Mouse (Mus musculus): ENCODE data around the gene Fam104a. TPM values are rescaled to one million over a fixed set of nuclear protein-coding genes. Genes with fewer than 3 reads are reported as not detected.

Gene Fam104a
- polyA plus RNA-seq, 1 experiment from 2014 or later: 49.9 TPM

DNA sequence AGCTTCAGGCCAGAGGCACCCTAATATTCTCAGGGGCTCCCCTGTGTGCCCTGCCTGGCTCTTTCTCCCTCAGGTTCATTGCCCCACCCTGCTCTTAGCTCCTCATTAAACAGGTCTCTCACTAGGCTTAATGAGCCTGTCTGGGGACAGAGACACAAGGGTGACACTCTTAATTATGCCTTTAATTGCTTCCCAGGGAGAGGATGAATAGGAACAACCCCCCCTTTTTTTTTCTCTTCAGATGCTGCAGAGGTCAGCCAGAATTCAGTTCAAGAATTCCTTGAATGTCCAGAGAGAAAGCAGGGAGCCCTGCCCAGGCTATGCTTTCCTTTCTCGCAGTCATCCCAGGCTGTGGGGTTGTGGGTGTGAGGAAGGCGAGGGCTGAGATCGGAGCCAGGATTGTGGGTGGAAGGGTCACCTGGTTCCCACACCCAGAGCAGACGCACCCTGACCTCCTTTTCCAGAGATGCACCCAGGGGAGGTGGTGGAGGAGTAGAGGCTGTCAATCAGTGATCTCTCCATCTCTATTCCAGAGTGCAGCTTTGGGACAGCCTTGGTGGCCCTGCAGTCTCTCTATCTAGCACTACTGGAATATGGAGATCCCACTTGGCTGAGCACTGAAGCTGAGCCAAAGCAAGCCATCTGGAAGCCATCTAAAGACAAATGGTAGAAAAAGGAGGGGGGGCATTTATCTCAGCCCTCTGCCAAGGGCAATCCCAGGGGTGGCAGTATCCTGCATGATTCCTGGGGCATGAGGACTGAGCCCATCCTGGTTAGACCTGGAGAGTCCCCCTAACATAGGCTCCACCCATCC, 41.5 kb upstream of the Fam104a start:
- Histone ChIP-seq H3K4me2 (replicated peaks; ENCODE audit: low read depth, low read length) (no peak overlapping the region), H3K9ac (ENCODE audit: low read depth, low read length) (no peak overlapping the region), H3K36me3 (ENCODE audit: control insufficient read depth, insufficient read depth, low read length) (peaks cover 28% of the 10 kb centered on the region), H3K9me3 (ENCODE audit: control insufficient read depth, low read length) (no peaks in the 10 kb centered on the region), H3K4me1 (replicated peaks; ENCODE audit: control insufficient read depth, insufficient read depth, low read length) (0 out of 2 replicates have a peak, but pooled peaks cover 2% of the 10 kb centered on the region), H3K27ac (ENCODE audit: low read depth, low read length) (no peak overlapping the region), H3K27me3 (ENCODE audit: control insufficient read depth, insufficient read depth, low read length) (no peaks in the 10 kb centered on the region), H3K4me3 (ENCODE audit: low read depth, low read length) (no peak overlapping the region)
- DNase-seq (ENCODE audit: low spot score): no peak
- 0 out of 2 replicates have a peak, but pooled peaks have one; percentile 19 for ATAC-seq (ENCODE audit: low FRiP score)
- 73% methylated on average over 4 of the region's 4 CpGs for WGBS

DNA sequence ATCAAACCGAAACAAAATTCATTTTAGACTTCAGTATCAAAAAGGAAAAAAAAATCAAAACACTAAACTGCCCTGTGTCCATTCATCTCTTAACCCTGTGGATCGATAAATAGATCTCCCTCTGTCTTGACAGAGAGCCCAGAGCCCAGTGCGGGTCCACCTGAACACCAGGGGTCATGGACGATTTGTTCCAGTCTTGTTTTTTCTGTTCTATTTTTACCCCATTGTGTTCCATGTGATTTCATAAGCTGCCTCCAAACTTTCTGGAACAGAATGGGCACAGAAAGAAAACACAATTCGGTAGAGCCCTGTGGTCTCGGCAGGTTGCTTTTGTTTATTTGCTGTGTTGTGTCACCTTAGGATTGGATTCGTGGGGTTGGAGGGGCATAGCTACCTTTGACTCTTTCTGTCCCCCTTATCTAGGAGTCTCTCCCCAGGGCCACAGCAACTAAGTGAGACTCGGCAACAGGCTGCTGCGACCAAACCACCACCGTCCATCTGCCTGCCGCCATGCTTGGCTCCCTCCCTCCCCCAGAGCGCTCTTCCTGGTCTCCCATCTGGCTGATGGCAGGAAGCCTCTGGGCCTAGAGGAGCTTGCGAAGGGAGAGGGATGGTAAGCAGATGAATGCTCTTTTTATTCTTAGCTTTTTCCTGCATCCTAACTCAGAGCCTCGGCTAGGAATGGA, 38.6 kb upstream of the Fam104a start:
- Histone ChIP-seq H3K4me1 (replicated peaks; ENCODE audit: control insufficient read depth, insufficient read depth, low read length) (0 out of 2 replicates have a peak, but pooled peaks cover 3% of the 10 kb centered on the region), H3K9me3 (ENCODE audit: control insufficient read depth, low read length) (no peaks in the 10 kb centered on the region), H3K27ac (ENCODE audit: low read depth, low read length) (no peak overlapping the region), H3K27me3 (ENCODE audit: control insufficient read depth, insufficient read depth, low read length) (no peaks in the 10 kb centered on the region), H3K4me3 (ENCODE audit: low read depth, low read length) (no peak overlapping the region), H3K4me2 (replicated peaks; ENCODE audit: low read depth, low read length) (no peak overlapping the region), H3K9ac (ENCODE audit: low read depth, low read length) (no peak overlapping the region), H3K36me3 (ENCODE audit: control insufficient read depth, insufficient read depth, low read length) (peaks cover 14% of the 10 kb centered on the region)
- DNase-seq (ENCODE audit: low spot score) (no peak), ATAC-seq (ENCODE audit: low FRiP score) (no peak)
- 66% methylated on average over 14 of the region's 14 CpGs for WGBS

DNA sequence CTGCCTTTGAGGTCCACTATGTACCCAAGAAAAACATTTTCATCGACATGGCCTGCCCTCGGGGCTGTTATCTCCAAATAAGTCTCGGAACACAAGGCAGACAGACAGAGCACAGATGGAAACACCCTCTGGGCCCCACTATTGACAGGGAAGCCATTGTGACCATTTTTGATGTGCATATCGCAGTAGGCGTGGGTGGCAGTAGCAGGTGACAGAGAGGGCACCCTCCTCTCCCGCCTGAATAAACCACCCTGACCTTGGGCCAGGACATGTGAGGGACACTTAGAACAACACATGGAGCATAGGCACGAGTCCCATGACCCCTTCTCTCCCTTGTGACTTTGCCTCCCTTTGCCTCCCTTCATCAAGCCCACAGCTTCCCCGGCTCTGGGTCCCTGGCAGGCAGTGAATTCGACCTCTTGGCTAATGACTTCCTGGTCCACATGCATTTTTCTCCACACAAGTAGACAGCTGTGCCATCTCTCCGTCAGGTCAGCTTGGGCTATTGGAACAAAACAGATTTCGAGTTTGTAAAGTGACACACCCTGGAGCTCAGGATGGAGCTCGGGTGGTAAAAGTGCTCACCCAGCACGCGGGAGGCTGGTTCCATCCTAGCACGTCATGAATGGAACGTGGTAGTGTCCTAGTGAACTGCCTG, 33.9 kb upstream of the Fam104a start:
- Histone ChIP-seq H3K27ac (ENCODE audit: low read depth, low read length) (no peak overlapping the region), H3K4me3 (ENCODE audit: low read depth, low read length) (no peak overlapping the region), H3K27me3 (ENCODE audit: control insufficient read depth, insufficient read depth, low read length) (no peaks in the 10 kb centered on the region), H3K36me3 (ENCODE audit: control insufficient read depth, insufficient read depth, low read length) (no peaks in the 10 kb centered on the region), H3K9me3 (ENCODE audit: control insufficient read depth, low read length) (no peaks in the 10 kb centered on the region), H3K4me1 (replicated peaks; ENCODE audit: control insufficient read depth, insufficient read depth, low read length) (0 out of 2 replicates have a peak, but pooled peaks cover 3% of the 10 kb centered on the region), H3K9ac (ENCODE audit: low read depth, low read length) (no peak overlapping the region), H3K4me2 (replicated peaks; ENCODE audit: low read depth, low read length) (no peak overlapping the region)
- no peak for DNase-seq (ENCODE audit: low spot score)
- WGBS: 54% methylated on average over 16 of the region's 16 CpGs
- ATAC-seq (ENCODE audit: low FRiP score): no peak

DNA sequence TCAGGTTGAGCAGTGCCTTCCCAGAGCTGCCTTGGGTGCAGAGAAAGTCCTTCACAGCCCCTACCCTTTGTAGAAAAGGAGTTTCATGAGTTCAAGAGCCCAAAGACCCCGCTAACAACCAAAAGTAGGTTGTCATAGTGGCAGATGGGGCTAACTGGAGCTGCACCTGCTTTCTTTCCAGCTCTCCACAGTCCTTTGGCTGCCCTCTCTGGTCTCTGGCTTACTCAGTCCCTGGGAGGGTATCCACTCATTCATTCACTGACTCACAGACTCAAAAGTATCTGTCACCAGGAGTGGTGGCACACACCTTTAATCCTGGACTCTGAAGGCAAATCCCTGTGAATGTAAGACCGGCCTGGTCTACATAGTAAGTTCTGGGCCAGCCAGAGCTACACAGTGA, 32.2 kb upstream of the Fam104a start:
- 90% methylated on average over 2 of the region's 2 CpGs for WGBS
- ATAC-seq (ENCODE audit: low FRiP score) (no peak), DNase-seq (ENCODE audit: low spot score) (no peak)
- no peak overlapping the region for H3K27ac ChIP-seq (ENCODE audit: low read depth, low read length)
- no peak overlapping the region for H3K9ac ChIP-seq (ENCODE audit: low read depth, low read length)
- no peak overlapping the region for H3K4me2 ChIP-seq (replicated peaks; ENCODE audit: low read depth, low read length)
- H3K9me3 ChIP-seq (ENCODE audit: control insufficient read depth, low read length): no peaks in the 10 kb centered on the region
- no peaks in the 10 kb centered on the region for H3K27me3 ChIP-seq (ENCODE audit: control insufficient read depth, insufficient read depth, low read length)
- no peaks in the 10 kb centered on the region for H3K36me3 ChIP-seq (ENCODE audit: control insufficient read depth, insufficient read depth, low read length)
- H3K4me1 ChIP-seq (replicated peaks; ENCODE audit: control insufficient read depth, insufficient read depth, low read length): 0 out of 2 replicates have a peak, but pooled peaks cover 3% of the 10 kb centered on the region
- no peak overlapping the region for H3K4me3 ChIP-seq (ENCODE audit: low read depth, low read length)

DNA sequence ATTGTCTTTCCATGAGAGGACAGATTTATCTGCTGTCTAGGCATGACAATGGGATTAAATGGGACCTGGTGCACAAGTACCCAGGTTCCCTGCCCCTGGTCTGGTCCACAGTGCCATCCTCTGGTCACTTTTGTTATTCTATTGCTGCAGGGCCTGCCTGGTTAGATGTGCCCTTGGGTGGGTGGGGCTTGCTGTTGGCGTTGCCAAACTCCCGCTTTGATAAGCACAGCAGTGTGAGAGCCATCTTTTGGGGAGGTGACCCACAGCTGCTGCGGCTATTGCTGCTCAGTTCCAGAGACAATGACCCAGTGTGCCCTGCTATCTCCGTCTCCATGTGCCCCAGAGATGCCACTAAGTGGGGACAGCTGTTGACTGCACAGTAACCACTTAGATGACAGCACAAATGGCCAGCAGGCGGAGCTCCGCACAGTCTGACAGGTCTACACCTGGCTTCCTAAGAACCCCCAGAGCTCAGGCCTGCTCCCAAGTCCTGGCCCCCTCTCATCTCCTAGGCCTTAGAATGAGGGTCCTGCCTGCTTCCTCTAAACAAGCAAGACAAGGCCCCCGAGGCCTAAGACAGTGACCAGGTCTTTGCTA, 31.2 kb upstream of the Fam104a start:
- no peak overlapping the region for H3K4me2 ChIP-seq (replicated peaks; ENCODE audit: low read depth, low read length)
- H3K27ac ChIP-seq (ENCODE audit: low read depth, low read length): no peak overlapping the region
- H3K4me1 ChIP-seq (replicated peaks; ENCODE audit: control insufficient read depth, insufficient read depth, low read length): peaks cover 10% of the 10 kb centered on the region
- no peaks in the 10 kb centered on the region for H3K9me3 ChIP-seq (ENCODE audit: control insufficient read depth, low read length)
- DNase-seq (ENCODE audit: low spot score): no peak
- H3K9ac ChIP-seq (ENCODE audit: low read depth, low read length): no peak overlapping the region
- ATAC-seq (ENCODE audit: low FRiP score): no peak
- 63% methylated on average over 7 of the region's 7 CpGs for WGBS
- no peaks in the 10 kb centered on the region for H3K27me3 ChIP-seq (ENCODE audit: control insufficient read depth, insufficient read depth, low read length)
- no peak overlapping the region for H3K4me3 ChIP-seq (ENCODE audit: low read depth, low read length)
- no peaks in the 10 kb centered on the region for H3K36me3 ChIP-seq (ENCODE audit: control insufficient read depth, insufficient read depth, low read length)

DNA sequence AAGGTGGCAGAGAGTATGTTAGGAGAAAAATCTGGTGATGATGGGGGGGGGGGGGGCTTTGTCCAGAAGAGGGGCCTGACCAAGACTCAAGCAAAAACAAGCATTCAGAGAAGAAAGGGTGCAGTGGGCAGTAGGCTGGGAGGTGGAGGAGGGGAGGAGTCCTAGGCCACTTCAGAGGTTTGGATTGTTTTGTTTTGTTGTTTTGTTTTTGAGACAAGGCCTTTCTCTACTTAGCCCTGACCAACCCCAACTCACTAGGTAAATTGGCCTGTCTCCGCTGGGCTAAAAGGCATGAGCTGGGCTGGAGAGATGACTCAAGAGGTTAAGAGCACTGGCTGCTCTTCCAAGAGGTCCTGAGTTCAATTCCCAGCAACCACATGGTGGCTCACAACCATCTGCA, 27.1 kb upstream of the Fam104a start:
- DNase-seq (ENCODE audit: low spot score): no peak

DNA sequence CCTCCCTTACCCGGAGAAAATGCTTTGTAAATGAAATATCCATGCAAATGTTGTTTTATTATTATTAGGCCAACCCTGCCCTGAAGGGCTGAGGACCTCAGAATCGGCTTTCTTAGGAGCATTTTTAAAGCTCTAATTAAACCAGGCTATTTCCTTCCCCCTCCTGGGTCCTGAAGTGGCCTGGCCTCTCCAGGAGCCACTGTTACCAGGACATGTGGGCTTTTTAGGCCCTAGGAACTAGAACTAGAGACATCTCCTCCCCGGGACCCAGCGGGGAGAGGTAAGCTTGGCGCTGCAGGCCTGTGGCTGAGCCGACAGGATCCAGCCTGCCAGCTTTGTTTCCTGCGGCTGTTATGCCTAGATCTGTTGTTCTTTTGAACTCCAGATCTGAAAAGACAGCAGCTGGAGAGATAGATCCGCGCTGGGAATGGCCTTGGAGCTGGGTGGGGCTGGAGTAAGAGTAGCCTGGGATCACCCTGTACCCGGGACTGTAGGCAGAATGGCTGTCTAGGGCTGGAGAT, 26.4 kb upstream of the Fam104a start:
- DNase-seq (ENCODE audit: low spot score) (peak; percentile 72), ATAC-seq (ENCODE audit: low FRiP score) (peak; percentile 58)
- Histone ChIP-seq H3K27ac (ENCODE audit: low read depth, low read length) (peak overlapping the region; percentile 30), H3K36me3 (ENCODE audit: control insufficient read depth, insufficient read depth, low read length) (no peaks in the 10 kb centered on the region), H3K9ac (ENCODE audit: low read depth, low read length) (peak overlapping the region; percentile 25; the same call in 1 of the 2 replicates), H3K4me2 (replicated peaks; ENCODE audit: low read depth, low read length) (0 out of 2 replicates have a peak overlapping the region, but pooled peaks have one; percentile 1), H3K9me3 (ENCODE audit: control insufficient read depth, low read length) (no peaks in the 10 kb centered on the region), H3K4me1 (replicated peaks; ENCODE audit: control insufficient read depth, insufficient read depth, low read length) (peaks cover 18% of the 10 kb centered on the region), H3K4me3 (ENCODE audit: low read depth, low read length) (no peak overlapping the region), H3K27me3 (ENCODE audit: control insufficient read depth, insufficient read depth, low read length) (peaks cover 5% of the 10 kb centered on the region)
- under 1% methylated on average over 10 of the region's 10 CpGs for WGBS

More for the DNA sequence above, 27.1 kb upstream of the Fam104a start:
- no peak overlapping the region for H3K9ac ChIP-seq (ENCODE audit: low read depth, low read length)
- H3K9me3 ChIP-seq (ENCODE audit: control insufficient read depth, low read length): no peaks in the 10 kb centered on the region
- peaks cover 5% of the 10 kb centered on the region for H3K27me3 ChIP-seq (ENCODE audit: control insufficient read depth, insufficient read depth, low read length)
- H3K4me2 ChIP-seq (replicated peaks; ENCODE audit: low read depth, low read length): no peak overlapping the region
- no peak overlapping the region for H3K27ac ChIP-seq (ENCODE audit: low read depth, low read length)
- H3K4me3 ChIP-seq (ENCODE audit: low read depth, low read length): no peak overlapping the region
- no peaks in the 10 kb centered on the region for H3K36me3 ChIP-seq (ENCODE audit: control insufficient read depth, insufficient read depth, low read length)
- no peak for ATAC-seq (ENCODE audit: low FRiP score)
- 37% methylated on average over 1 of the region's 1 CpGs for WGBS
- H3K4me1 ChIP-seq (replicated peaks; ENCODE audit: control insufficient read depth, insufficient read depth, low read length): peaks cover 18% of the 10 kb centered on the region

DNA sequence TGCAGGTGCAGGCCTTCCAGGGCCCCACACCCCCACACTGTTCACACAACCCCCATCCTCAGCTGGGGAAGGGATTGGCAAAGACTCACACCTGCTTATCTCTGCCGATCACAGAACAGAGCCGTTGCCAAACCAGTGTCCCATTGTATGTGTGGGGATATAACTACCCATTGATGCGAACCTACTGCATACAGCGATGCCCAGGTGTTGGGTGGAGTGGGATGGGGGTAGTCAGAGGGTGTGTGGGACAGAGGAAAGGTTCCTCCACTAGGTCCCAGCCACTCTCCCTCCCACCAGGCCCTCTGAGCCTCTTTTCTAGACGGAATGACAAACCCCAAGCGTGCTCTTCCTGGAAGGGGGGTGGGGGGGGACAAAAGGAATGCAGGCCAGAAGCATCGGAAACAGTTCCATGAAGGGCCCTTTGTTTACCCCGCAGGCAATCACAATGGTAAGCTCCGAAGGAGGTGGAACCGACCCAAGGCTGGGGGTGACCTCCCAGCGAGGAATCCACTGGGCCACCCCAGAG, 25.8 kb upstream of the Fam104a start, which contains the start of gene Cpsf4l:
Cpsf4l (minus strand) TSS at position 287 of the 526 bp plus-strand sequence.
- H3K36me3 ChIP-seq (ENCODE audit: control insufficient read depth, insufficient read depth, low read length): no peaks in the 10 kb centered on the region
- peak; percentile 76 for ATAC-seq (ENCODE audit: low FRiP score)
- peak within 1 kb of the TSS; percentile 30 for H3K27ac ChIP-seq (ENCODE audit: low read depth, low read length)
- peak within 1 kb of the TSS; percentile 25; the same call in 1 of the 2 replicates for H3K9ac ChIP-seq (ENCODE audit: low read depth, low read length)
- H3K9me3 ChIP-seq (ENCODE audit: control insufficient read depth, low read length): no peaks in the 10 kb centered on the region
- H3K27me3 ChIP-seq (ENCODE audit: control insufficient read depth, insufficient read depth, low read length): peaks cover 5% of the 10 kb centered on the region
- H3K4me2 ChIP-seq (replicated peaks; ENCODE audit: low read depth, low read length): 0 out of 2 replicates have a peak within 1 kb of the TSS, but pooled peaks have one; percentile 18
- no peak within 1 kb of the TSS for H3K4me3 ChIP-seq (ENCODE audit: low read depth, low read length)
- H3K4me1 ChIP-seq (replicated peaks; ENCODE audit: control insufficient read depth, insufficient read depth, low read length): peaks cover 18% of the 10 kb centered on the region
- no peak for DNase-seq (ENCODE audit: low spot score)
- WGBS: 3% methylated on average over 11 of the region's 11 CpGs
